Mouse (Mus musculus) bone marrow, adult 2 months (tissue): ENCODE data around the gene Tex35.

Source experiments
- CTCF ChIP-seq: fragments of 200-500 bp; IDR thresholded peaks from 2 replicates; pipeline ENCODE4 v1.5.1; 2011; ENCODE audit warnings: low read length, control low read depth; ENCODE audit not compliant: control insufficient read depth, insufficient read depth
- POLR2A ChIP-seq: fragments of 200-500 bp; IDR thresholded peaks from 2 replicates; pipeline ENCODE4 v1.6.1; 2011; ENCODE audit warnings: low read depth, mild to moderate bottlenecking, control low read depth, low read length, borderline replicate concordance; ENCODE audit not compliant: control insufficient read depth

DNA sequence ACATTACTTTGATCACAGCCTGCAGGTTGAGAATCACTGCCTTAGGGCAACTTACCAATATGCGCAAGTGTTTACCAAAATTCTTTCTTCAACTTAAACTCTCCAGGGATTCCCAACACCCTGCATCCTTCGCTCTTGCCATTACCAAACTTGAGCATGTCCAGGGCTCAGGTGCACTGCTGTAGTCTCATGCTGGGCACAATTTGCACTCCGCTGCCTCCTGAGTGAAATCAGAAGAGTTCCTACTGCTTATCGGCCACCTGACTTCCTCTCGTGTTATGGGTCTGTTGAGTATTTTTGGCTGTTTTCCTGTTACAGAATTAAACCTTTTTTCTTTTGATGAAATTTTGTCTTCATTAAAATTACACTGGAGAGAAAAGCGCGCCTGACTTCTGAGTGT is 53.8 kb downstream of the Tex35 start:
- TF ChIP-seq CTCF (no peak), POLR2A (no peak)
